Mouse (Mus musculus) E14TG2a.4 (cell line): Measurements from ENCODE around the gene Mad2l1.

Experiments used
- CTCF ChIP-seq: conservative IDR thresholded peaks from 2 replicates; pipeline ENCODE4 v1.5.1; 2014; ENCODE audit warnings: low read length
- NANOG ChIP-seq: IDR thresholded peaks from 2 replicates; pipeline ENCODE4 v1.6.1; 2014; ENCODE audit warnings: borderline replicate concordance, low read length, mixed read lengths

GRCm38 (mm10) chr6:66535028-66535862, at the start of gene Mad2l1:
- TF ChIP-seq CTCF (no peak), NANOG (no peak)
